Mouse (Mus musculus): ENCODE measurements at regions not wholly inside any gene's neighbourhood (a gene's known extent, or its start where the extent isn't known, plus 50 kb on each side); places are given as distances from the start of the nearest gene placed in this dataset.

DNA sequence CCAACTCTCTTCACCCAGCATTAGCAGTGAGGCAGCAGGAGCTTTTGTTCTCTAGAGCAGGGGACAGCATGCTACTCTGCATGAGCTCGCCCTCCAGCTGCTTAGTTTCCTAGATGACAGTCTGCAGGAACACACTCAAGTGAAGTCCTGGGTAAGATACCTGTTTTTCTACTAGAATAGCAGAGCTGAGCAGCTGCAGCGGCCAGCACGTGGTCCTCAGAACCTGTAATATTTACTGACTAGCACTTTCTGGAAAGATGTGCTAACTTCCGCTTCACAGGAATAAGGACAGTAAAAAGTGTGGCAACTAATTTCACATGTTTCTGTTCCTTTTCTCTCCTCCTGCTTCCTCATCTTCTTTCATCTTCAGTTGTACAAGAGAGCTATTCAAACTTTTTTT lies 73.7 kb upstream of the P2ry1 start:
- TF ChIP-seq CTCF (conservative IDR thresholded peaks at IDR 0.05; ENCODE audit: insufficient read depth, insufficient read length, low read depth, low read length) (no peak), POLR2A (IDR thresholded peaks at IDR 0.05; ENCODE audit: low read depth, low read length) (no peak)

All from kidney, adult 2 months (tissue).